Mouse (Mus musculus): Measurements from ENCODE around the gene Fam19a5. TPM values are rescaled to one million over a fixed set of nuclear protein-coding genes. Genes with fewer than 3 reads are reported as not detected.

Gene Fam19a5
- polyA plus RNA-seq, 1 experiment = 0.11 TPM

DNA sequence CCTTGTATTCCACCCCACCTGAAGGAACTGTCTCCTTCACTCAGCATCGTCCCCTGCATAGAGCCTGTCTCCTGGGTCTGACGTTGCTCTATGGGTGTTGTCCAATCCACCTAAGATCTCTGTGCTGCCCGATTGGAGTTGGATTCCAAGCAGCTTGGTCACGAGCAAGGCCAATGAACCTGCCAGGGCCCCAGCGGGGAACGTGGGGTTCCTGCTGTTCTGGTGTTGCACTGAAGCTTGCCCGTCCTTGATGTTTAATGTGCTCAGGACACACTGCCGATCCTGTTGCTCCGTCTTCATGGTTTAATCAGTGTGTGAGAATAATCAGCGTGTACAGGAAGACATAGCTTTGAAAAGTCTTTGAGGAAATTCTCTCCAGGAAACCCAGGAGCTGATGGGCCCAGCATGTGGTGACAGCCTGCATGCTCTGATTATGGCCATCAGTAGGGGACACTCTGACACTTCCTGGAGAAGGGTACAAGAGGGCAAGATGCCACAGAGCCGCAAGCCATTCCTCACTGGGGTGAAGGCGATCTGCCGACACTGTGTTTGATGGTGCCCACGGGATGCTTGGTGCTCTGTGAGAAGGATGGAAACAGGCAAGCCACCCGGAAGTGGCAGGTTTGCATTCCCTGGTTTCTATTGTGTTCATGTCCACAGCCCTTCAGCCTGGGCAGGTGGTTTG is 147.3 kb downstream of the Fam19a5 start:
- Histone ChIP-seq H3K36me3 (ENCODE audit: control insufficient read depth, insufficient read depth, low read length) (no peaks in the 10 kb centered on the region), H3K27ac (ENCODE audit: insufficient read depth, low read length) (no peak overlapping the region), H3K4me3 (ENCODE audit: extremely low read depth, insufficient read depth, insufficient read length) (no peak overlapping the region), H3K27me3 (ENCODE audit: control insufficient read depth, insufficient read depth, low read length) (no peaks in the 10 kb centered on the region), H3K4me1 (ENCODE audit: control insufficient read depth, insufficient read depth, insufficient read length) (no peaks in the 10 kb centered on the region)
- 90% methylated on average over 15 of the region's 15 CpGs for WGBS
- DNase-seq (ENCODE audit: low read depth in 1 of 2, low spot score in 2 of 2) = no peak
- TF ChIP-seq CTCF (IDR thresholded peaks at IDR 0.05; ENCODE audit: extremely low read depth, insufficient read depth, insufficient read length, insufficient replicate concordance) = no peak
- no peak for TF ChIP-seq POLR2A (IDR thresholded peaks at IDR 0.05; ENCODE audit: low read depth, low read length)

DNA sequence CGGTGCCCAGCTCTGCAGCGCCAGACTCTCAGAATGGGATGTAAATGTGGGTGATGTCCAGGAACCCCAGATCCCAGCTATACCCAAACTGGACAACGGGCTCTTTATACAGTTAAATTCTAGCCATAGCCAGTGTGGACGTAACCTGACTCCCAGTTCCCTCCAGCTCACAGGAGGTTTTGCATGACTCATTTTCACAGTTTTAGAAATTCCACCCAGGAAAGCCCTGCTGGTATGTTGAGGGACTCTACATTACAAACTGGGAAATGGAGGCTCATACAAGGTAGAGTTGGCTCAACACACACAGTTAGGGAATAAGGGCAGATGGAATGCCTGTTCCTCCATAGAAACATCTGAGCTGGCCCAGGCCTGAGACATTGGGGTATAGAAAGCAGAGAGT is 147.9 kb downstream of the Fam19a5 start:
- no peaks in the 10 kb centered on the region for H3K4me1 ChIP-seq (ENCODE audit: control insufficient read depth, insufficient read depth, insufficient read length)
- no peaks in the 10 kb centered on the region for H3K27me3 ChIP-seq (ENCODE audit: control insufficient read depth, insufficient read depth, low read length)
- no peaks in the 10 kb centered on the region for H3K36me3 ChIP-seq (ENCODE audit: control insufficient read depth, insufficient read depth, low read length)
- H3K27ac ChIP-seq (ENCODE audit: insufficient read depth, low read length) = no peak overlapping the region
- DNase-seq (ENCODE audit: low read depth in 1 of 2, low spot score in 2 of 2) = no peak
- no peak overlapping the region for H3K4me3 ChIP-seq (ENCODE audit: extremely low read depth, insufficient read depth, insufficient read length)
- 91% methylated on average over 4 of the region's 4 CpGs for WGBS
- TF ChIP-seq POLR2A (IDR thresholded peaks at IDR 0.05; ENCODE audit: low read depth, low read length) = no peak
- TF ChIP-seq CTCF (IDR thresholded peaks at IDR 0.05; ENCODE audit: extremely low read depth, insufficient read depth, insufficient read length, insufficient replicate concordance) = no peak

GRCm38 (mm10) chr15:87692394-87692793 is 148.3 kb downstream of the Fam19a5 start:
- Histone ChIP-seq H3K4me1 (ENCODE audit: control insufficient read depth, insufficient read depth, insufficient read length) (no peaks in the 10 kb centered on the region), H3K36me3 (ENCODE audit: control insufficient read depth, insufficient read depth, low read length) (no peaks in the 10 kb centered on the region), H3K27me3 (ENCODE audit: control insufficient read depth, insufficient read depth, low read length) (no peaks in the 10 kb centered on the region), H3K27ac (ENCODE audit: insufficient read depth, low read length) (no peak overlapping the region), H3K4me3 (ENCODE audit: extremely low read depth, insufficient read depth, insufficient read length) (no peak overlapping the region)
- 85% methylated on average over 7 of the region's 7 CpGs for WGBS
- no peak for DNase-seq (ENCODE audit: low read depth in 1 of 2, low spot score in 2 of 2)
- no peak for TF ChIP-seq POLR2A (IDR thresholded peaks at IDR 0.05; ENCODE audit: low read depth, low read length)

GRCm38 (mm10) chr15:87692865-87693513 is 148.9 kb downstream of the Fam19a5 start:
- TF ChIP-seq CTCF (IDR thresholded peaks at IDR 0.05; ENCODE audit: extremely low read depth, insufficient read depth, insufficient read length, insufficient replicate concordance) = no peak
- no peak overlapping the region for H3K27ac ChIP-seq (ENCODE audit: insufficient read depth, low read length)
- no peaks in the 10 kb centered on the region for H3K27me3 ChIP-seq (ENCODE audit: control insufficient read depth, insufficient read depth, low read length)
- H3K36me3 ChIP-seq (ENCODE audit: control insufficient read depth, insufficient read depth, low read length) = no peaks in the 10 kb centered on the region
- no peaks in the 10 kb centered on the region for H3K4me1 ChIP-seq (ENCODE audit: control insufficient read depth, insufficient read depth, insufficient read length)
- 86% methylated on average over 4 of the region's 4 CpGs for WGBS
- DNase-seq (ENCODE audit: low read depth in 1 of 2, low spot score in 2 of 2) = no peak
- H3K4me3 ChIP-seq (ENCODE audit: extremely low read depth, insufficient read depth, insufficient read length) = no peak overlapping the region

DNA sequence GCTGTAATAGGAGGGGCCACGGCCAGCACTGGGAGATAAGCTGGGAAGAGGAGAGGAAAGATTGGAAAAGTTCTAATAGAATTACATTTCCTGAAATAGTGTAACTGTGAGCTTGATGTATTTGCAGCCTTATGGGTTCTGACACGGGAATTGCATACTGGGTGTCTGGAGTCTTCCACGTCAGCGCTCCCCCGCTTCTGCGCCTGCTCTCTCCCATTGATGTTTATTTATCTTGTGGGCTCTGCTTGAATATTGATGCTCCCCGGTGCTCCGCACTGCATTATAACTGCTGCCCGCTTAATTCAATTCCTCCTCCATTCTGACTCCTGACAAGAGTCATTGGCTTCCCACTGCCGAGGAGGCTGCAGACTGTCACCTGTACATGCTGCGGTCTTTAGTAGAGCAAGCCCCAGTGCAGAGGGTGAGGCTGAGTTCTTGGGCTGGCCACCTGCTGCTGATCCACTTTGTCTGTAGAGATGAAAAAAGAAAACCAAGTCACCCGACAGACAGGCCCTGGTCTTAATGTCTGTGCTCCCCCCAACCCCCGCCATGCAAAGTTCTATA is 153.4 kb downstream of the Fam19a5 start:
- H3K36me3 ChIP-seq (ENCODE audit: control insufficient read depth, insufficient read depth, low read length) = no peaks in the 10 kb centered on the region
- no peak for DNase-seq (ENCODE audit: low read depth in 1 of 2, low spot score in 2 of 2)
- no peak overlapping the region for H3K27ac ChIP-seq (ENCODE audit: insufficient read depth, low read length)
- no peaks in the 10 kb centered on the region for H3K4me1 ChIP-seq (ENCODE audit: control insufficient read depth, insufficient read depth, insufficient read length)
- TF ChIP-seq POLR2A (IDR thresholded peaks at IDR 0.05; ENCODE audit: low read depth, low read length) = no peak
- no peak for TF ChIP-seq CTCF (IDR thresholded peaks at IDR 0.05; ENCODE audit: extremely low read depth, insufficient read depth, insufficient read length, insufficient replicate concordance)
- 88% methylated on average over 13 of the region's 13 CpGs for WGBS
- no peak overlapping the region for H3K4me3 ChIP-seq (ENCODE audit: extremely low read depth, insufficient read depth, insufficient read length)
- H3K27me3 ChIP-seq (ENCODE audit: control insufficient read depth, insufficient read depth, low read length) = no peaks in the 10 kb centered on the region

DNA sequence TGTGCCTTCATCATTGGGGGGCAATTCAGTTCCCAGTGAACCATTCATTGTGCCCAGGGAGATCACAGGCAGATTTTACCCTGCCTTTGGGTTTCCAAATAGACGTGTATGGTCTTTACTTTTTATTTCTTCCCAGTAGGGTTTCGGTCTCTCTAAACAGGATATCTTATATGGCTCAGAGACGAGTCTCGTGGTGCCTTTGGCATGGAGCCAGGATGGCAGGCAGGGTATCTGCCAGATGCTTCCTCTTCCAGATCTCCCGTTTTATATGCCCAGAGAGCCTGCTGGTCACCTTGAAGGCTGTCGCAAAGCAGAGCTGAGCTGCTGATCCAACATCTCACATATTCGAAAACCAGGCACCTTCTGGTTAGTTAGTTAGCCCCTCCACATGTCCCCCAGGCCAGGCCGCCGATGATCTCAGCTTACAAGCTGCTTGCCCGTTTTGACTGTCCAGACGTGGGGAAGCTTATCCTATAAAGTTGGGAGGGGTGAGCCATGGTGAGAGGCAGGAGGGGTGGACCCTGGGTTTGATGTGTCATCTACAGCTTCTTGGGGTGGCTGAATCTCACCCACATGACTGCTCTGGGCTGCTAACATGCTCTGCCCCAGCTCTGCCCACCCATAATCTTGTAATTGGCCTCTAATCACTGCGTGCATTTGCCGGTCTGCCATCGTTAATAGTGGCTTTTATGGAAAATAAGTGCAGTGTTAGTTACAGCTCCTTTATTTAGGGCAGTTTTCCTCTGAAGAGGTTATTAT is 154.6 kb downstream of the Fam19a5 start:
- Histone ChIP-seq H3K4me1 (ENCODE audit: control insufficient read depth, insufficient read depth, insufficient read length) (no peaks in the 10 kb centered on the region), H3K27ac (ENCODE audit: insufficient read depth, low read length) (no peak overlapping the region), H3K36me3 (ENCODE audit: control insufficient read depth, insufficient read depth, low read length) (no peaks in the 10 kb centered on the region), H3K4me3 (ENCODE audit: extremely low read depth, insufficient read depth, insufficient read length) (no peak overlapping the region), H3K27me3 (ENCODE audit: control insufficient read depth, insufficient read depth, low read length) (no peaks in the 10 kb centered on the region)
- 71% methylated on average over 14 of the region's 14 CpGs for WGBS
- no peak for TF ChIP-seq POLR2A (IDR thresholded peaks at IDR 0.05; ENCODE audit: low read depth, low read length)
- TF ChIP-seq CTCF (IDR thresholded peaks at IDR 0.05; ENCODE audit: extremely low read depth, insufficient read depth, insufficient read length, insufficient replicate concordance) = no peak
- DNase-seq (ENCODE audit: low read depth in 1 of 2, low spot score in 2 of 2) = no peak
